Mouse (Mus musculus) small intestine, adult 2 months (tissue): ENCODE measurements around the gene Rtkn2.

Experiments used
- CTCF ChIP-seq: fragments of 200-500 bp; IDR thresholded peaks from 2 replicates; pipeline ENCODE4 v1.5.1; 2012; ENCODE audit warnings: low read depth, mild to moderate bottlenecking, control low read depth, inconsistent platforms, low read length, moderate library complexity, mixed read lengths; ENCODE audit not compliant: insufficient replicate concordance, insufficient read length; ENCODE audit errors: extremely low read depth
- POLR2A ChIP-seq: fragments of 200-500 bp; IDR thresholded peaks from 2 replicates; pipeline ENCODE4 v1.6.1; 2012; ENCODE audit warnings: low read depth, mild to moderate bottlenecking, control low read depth, inconsistent platforms, low read length, moderate library complexity

GRCm38 (mm10) chr10:67995356-67995755, 16.0 kb downstream of the Rtkn2 start:
- TF ChIP-seq CTCF (no peak), POLR2A (no peak)
